Mouse (Mus musculus) hindlimb bud, embryonic 11.5 days (tissue): ENCODE measurements around the gene Fgfrl1.

ENCODE experiments used
- DNase-seq: peaks from one replicate; pipeline ENCODE4 v3.0.0-alpha.2; 2012; ENCODE audit warnings: low read depth, low spot score; ENCODE audit errors: extremely low spot score

Fgfrl1 gene

DNA sequence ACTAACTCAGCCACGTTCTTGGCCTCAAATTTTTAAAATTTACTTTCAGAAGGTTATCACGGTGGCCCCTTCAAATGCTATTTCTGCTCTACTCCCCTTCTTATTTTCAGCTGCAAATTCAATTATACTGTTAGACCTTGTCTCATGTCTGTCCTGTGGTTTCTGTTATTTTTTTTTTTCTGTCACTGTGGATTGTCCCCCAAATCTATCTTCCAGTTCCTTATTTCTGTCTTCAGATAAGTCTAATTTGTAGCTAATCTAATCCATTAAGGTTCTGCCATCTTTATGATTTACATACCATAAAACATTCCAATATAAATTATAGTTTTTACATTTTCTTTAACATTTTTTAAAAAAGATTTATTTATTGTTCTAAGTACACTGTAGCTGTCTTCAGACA, 24.8 kb upstream of the Fgfrl1 start:
- no peak for DNase-seq

DNA sequence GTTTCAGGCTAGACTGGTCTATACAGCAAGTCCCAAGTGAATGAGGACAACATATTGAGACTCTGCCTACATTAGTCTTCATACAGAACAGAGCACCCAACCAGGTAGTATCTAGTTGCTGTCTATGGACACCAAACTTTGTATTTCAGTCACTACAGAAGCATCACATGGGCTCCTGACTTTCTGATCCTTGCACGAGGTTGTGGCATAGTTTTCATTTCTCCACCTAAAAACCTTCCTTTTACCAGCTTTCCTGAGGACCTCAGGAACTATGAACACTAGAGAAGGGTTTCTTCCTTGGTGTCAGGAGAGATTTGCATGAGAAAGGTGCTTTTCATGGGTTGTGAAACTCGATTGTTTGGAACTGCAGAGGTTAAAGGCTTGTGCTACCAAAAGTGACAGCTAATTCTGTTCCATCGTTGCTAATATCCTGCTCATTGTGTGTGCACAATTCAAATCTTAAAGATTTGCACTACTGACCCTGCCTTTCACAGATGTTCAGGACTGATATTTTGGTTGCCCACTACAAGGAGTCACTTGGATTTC, 23.7 kb upstream of the Fgfrl1 start:
- DNase-seq, result no peak

DNA sequence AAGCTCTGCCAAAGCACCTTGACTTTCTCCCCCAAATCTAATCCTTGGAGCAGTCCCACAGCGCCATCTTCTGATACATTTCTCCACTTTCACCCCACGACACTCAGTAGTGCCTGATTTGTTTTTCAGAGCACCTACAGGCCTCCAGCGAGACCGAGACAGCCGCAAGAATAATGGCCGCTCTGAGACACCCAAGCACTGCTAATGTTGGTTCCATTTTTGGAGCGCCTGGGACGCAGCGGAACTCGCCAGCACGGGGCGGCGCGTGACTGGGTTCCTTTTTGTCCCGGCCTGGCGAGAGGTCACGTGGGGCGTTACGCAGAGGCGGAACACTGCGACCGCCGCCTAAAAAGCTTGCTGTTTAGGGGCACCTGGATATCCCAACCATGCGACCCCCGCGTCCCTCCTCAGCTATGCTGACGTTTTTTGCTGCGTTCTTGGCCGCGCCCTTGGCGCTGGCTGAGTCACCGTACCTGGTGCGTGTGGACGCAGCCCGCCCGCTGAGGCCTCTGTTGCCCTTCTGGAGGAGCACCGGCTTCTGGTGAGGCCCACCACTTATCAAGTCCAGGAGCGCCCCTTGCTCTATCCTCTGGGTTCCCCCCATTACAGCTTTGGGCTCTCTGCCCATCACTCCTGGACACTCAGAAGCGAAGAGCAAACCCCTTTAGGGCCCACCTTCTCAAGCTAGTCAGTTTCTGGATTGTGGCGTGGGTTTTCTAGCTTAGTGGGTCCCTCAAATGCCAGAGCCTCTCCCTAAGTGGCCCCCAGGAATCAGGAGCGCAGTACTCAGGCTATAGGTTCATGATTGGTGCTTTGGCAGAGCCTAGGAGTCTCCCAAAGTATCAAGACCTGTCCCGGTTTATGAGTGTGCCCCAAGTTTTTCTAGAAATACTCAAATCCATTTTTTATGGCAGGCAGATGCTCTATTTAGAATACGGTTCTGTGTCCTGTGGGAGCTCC, 22.9 kb upstream of the Fgfrl1 start, which contains the start of gene Dgkq:
Gene Dgkq (minus strand): TSS at position 696 of the 960 bp plus-strand sequence.
- DNase-seq, result peak; percentile 76

DNA sequence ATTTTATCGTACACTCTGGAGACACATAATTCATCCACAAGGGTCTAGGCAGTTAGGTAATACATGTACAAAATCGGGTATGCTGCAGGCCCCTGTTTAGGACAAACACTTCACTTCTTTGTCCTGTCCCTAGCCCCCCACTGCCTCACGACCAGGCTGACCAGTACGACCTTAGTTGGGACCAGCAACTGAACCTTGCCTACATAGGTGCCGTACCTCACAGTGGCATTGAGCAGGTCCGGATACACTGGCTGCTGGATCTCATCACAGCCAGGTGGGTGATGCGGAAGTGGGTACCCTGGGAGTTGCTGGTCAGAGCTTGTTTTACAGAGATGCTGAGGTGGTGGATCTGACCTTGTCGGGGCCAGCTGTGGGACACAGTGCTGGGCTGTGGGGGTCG, 22.2 kb upstream of the Fgfrl1 start:
- DNase-seq, result no peak

DNA sequence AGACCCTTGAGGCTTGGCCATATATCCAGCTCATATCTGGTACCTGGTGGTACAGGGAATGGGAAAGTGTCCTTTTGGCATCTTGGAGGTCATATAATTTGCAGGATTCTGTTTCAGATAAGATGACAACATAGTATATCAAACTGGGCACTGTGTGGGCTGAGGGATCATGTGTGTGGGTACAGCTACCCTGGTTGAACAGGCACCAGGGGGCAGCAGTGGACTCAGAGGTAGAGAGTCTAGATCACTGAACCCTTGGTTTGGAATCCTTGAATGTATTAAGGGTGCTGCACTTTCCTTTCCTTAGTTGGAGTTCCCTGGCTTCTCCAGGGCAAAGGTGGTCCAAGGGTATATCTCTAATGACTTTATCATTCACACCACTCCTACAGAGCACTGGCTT, 21.4 kb upstream of the Fgfrl1 start:
- DNase-seq, result no peak

DNA sequence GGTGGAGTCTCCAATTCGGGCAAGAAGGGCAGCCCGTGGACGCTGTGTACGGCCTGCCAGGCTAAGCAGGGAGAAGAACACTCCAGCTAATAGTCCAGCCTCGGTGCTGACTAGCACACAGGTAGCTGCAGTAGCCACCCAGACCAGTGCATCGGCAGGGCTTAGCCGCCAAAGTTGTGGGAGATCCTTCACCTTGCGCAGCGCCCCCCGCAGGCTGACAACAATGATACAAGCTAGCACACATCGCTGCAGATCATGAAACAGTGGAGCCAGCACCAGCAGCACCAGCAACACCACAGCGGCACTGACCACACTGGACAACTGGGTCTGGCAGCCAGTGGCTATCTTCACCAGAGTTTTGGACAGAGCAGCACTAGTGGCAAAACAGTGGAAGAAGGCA, 20.4 kb upstream of the Fgfrl1 start:
- no peak for DNase-seq

DNA sequence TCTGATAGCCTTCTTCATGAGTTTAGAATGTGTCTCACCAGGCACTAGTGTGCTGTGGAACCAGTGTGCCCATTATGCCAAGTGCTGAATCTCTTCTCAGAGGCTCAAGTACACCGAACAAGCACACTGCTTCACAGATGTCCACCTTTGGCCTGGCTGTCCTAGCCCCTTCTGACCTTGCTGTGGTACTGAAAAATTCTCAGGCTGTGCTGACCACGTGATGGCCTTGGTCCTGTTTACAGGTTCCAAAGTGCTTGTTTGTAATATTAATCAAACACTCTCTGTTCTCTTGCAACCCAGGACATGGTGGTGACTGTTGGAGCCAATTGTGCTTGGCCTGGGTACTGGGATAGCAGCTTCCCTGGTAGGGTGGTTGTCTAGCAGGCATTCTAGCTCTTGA, 17.6 kb upstream of the Fgfrl1 start:
- DNase-seq, result no peak

DNA sequence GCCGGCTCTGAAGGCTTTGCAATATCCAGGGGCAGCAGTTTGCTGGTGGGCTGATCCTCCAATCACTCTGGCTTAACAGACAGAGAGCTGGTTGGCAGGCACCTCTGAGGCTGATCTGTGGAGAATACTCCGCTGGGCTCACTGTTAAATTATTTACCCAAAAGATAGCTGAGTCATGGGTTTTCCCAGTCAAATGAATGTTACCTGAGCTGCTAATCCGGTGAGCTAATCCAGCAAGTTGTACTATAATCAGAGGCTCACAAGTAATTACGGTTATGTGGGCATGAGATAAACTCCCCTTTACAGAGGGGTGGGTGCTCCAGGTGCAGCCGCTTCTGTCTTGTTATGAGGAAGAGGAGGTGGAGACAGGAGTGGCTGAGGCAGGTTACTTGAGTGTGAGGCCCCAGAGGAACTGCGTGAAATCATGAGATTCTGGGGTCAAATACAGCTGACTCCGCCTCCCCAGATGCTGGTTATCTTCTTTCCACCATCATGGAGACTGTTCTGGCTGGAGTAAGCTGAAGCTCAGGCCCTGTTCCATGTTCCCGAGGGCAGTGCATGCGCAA, 16.8 kb upstream of the Fgfrl1 start, which contains the start of gene Slc26a1:
Gene Slc26a1 (minus strand): TSS at position 319 of the 566 bp plus-strand sequence.
- DNase-seq, result no peak

DNA sequence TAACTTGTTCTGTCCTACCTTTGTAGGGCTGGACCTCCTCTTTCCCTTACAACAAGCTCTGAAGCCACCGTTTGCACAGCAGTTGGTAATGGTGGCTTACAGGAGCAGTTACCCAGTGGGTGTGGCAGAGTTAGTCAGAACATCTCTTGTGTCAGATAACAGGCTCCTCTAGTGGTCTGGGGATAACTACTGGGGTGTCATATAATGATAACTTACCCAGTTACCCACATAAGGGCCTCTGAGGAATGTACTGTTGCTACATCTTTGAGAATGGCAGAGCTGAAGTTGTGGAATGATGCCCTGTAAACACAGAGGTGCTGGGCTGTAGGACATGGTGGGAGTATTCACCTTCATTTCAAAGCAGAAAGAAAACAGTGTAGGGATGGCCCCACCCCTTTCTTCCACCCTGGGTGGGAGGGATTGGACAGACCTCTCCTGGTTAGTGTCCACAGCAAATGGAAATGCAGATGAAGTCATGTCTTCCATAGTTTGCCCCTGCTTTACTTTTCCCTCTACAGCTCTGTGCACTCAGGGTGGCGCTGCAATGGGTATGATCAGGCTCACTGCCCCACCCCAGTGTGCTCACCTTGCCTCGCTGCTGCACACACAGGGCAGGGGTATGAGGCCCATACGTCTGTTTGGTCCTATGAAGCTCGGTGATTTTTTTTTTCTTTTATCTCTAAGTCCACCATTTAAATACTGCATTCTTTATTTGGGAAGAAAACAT, 15.2 kb upstream of the Fgfrl1 start:
- DNase-seq, result no peak

DNA sequence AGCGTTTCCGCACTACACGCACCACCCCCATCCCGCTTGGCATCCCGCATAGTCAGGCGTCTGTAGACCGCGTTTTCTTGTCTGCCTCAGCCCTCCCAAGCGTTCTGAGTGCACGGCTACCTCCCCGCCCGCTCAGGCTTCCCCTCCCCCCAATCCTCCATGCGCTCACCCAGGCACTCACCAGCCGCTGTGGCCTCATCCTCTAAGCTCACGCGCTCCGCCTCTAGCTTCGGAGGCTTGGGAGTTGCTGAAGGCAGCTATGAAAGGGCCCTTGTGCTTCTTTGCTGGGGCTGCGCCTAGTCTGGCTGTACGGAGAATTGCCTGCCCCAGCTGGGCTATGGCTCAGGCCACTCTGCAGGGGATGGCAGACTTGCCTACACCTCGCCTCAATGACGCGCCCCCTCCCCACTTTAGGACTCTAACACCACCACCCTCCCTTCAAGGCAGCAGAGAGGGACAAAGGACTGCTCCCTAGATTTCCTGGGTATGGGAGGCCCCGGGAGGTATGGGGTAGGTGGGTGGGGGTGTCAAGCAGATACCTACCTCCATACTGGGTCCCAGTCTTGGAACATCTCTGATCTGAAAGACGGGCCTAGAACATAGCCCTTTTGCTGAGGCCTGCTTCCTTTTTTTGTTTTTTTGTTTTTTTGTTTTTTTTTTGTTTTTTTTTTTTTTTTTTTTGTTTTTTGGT, 14.4 kb upstream of the Fgfrl1 start:
- no peak for DNase-seq

DNA sequence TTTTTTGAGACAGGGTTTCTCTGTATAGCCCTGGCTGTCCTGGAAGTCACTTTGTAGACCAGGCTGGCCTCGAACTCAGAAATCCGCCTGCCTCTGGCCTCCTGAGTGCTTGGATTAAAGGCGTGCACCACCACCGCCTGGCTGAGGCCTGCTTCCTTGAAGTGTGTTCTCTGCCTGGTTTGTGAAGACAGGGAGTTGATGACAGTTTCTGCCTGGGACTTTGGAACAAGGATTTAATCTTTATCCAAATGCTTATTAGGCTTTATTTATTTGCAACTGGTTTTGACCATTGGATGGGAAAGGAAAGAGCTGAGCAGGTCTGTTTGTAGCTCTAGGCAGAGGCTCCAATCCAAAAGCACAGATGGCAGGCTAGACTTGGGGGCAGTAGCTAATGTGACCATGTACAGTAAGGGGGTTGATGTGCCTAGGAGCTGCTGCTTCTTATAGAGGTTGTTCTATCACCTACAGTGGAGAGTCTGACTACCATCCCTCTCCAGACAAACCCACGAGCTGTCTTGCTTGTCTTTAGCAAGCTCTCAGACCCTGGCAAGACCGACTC, 13.8 kb upstream of the Fgfrl1 start:
- no peak for DNase-seq

DNA sequence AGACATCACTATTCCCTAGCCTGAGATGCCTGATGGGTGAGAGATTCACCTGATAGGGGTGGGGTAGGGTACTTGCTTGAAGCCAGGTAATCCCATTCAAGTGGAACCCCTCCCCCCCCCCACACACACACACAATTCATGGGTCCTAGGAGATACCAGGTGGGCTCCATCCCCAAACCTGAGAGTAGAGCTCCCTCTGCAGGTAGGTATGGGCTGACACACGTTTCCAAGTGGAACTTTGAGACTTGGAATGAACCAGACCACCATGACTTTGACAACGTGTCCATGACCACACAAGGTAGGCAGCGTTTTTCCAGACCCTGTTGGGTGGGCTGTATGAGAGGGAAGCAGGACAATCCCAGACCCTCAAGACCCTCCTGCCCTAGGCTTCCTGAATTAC, 12.3 kb upstream of the Fgfrl1 start:
- no peak for DNase-seq

DNA sequence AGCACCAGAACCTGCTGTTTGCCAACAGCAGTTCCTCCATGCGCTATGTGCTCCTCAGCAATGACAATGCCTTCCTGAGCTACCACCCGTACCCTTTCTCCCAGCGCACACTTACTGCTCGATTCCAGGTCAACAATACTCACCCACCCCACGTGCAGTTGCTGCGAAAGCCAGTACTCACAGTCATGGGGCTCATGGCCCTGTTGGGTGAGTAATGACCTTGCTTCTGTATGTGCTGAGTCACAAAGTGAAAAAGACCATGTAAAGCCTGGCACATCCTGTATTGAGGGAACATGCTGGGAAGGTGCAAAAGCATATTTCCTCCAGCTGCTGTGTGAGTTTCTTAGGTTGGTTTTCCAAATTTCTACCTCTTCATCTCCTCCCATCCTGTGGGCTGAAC, 11.3 kb upstream of the Fgfrl1 start:
- DNase-seq, result no peak

DNA sequence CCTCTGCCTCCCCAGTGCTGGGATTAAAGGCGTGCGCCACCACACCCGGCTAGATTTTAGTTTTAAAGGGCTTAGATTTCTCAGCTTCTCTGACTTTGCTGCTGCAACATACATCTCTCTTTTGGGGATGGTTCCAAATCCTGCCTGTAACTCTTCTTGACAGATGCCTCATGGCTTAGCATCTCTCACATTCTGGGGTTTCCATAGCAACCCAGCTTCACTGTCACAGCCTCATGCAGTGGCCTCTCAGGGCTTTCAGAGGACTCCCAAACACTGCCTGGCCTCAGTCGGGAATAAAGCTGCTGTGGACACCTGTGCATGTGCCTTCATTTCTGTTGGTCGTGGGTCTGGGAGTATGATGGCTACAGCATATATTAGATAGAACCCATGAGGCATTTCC, 3.1 kb upstream of the Fgfrl1 start:
- no peak for DNase-seq

DNA sequence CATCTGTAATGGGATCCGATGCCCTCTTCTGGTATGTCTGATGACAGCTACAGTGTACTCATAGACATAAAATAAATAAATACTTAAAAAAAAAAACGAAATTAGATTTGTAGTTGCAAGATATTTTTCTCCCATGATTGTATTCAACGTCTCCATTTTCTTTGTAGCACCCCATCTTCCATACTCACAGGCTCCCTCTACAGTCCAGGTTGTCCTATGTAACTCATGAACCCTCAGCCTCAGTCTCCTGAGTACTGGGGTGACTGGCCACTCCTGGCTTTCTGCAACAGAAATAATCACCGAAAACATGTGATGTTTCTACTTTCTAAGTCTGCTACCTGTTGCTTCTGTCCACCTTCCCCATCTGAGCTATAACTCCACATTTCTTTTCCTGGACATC, 1.0 kb upstream of the Fgfrl1 start:
- DNase-seq, result no peak

DNA sequence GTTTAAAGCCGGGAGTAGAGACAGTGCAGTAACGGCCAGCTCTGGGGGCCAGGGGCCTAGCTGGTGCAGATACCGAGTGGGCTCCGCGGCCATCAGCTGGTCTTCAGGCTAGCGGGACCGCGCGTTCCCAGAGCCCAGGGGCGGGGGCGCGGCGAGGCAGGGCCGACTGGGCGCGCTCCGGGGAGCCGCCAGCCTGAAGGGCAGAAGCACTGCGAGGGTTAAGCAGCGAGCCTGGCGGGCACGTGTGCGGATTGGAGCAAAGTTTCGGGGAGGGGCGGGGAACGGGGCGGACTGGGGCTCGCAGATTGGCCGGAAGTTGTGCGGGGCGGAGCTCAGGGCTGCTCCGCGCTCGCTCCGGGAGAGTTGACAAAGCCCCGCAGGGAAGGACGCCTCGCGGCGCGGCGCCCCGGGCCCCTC, 1.7 kb downstream of the Fgfrl1 start:
- no peak for DNase-seq

DNA sequence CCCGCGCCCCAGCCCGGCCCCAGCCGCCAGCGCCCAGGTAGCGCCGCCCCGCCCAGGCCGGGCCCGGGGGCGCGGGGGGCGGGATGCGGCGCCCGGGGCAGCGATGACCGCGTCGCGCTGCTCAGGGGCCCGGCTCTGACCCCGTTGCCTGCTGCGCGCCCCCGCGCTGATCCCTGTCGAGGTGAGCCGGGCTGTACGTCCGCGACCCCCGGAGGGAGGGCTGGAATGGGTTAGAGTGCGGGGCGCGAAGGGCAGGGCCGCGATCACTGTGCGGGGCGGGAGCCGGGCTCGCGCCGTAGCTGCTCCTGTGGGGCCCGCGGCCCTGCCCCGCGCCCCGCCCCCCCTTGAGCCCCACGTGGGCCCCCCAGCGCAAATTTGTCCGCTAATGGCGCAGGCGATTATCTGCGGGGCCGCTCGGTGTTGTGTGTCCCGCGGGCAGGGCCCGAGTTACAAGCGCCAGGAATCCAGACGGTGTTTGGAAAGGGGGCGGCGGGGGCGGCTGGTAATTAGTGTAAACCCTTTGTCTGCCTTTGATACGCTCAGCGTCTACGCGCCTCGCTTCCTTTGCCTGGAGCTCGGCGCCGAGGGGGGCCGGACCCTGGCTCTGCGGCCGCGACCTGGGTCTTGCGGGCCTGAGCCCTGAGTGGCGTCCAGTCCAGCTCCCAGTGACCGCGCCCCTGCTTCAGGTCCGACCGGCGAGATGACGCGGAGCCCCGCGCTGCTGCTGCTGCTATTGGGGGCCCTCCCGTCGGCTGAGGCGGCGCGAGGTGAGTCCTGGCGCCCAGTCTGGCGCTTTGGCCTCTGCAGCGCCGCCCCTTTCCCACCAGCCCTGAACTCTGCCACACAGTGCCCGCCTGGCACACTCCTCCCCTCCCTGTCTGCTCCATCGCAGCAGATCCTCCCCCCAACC, 2.4 kb downstream of the Fgfrl1 start:
- no peak for DNase-seq

DNA sequence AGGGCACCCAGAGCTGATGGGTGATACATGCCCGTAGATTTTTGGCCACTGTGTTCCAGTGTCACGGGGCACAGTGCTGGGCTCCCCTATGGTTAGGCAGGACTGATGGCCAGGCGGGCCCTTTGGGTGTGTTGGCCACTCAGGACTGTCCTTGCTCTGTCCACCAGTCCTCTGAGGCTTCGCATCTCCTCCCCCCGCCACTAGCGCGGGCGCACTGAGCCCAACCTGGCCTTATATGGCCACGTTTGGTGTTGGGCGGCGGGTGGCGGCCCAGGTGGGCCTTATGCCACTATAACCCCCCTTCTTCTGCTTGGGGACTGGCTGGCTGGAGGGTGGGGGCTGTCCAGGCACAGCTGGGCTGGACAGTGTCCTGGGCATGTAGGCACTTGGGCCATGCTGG, 3.7 kb downstream of the Fgfrl1 start:
- DNase-seq, result no peak

DNA sequence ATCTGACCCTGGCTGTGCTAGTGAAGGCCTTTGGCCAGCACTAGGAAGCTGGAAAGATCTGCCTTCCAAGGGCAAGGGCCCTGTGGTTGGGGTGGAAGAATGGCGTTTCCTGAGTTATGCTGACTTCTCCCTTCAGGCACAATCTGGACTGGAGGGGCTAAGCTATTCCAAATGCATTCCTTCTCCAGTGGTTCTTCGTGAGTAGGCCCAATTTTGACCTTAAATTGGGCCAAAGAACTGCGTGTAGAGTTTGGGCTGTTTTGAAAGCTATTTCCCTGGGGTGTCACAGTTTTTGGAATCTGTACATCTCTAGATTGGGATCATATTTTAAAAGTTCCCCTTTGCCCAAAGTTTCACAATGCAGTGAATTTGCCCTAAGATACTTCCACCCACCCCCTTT, 4.4 kb downstream of the Fgfrl1 start:
- DNase-seq, result no peak
